Mouse (Mus musculus) heart, adult 2 months (tissue): ENCODE measurements at regions not wholly inside any gene's neighbourhood (a gene's known extent, or its start where the extent isn't known, plus 50 kb on each side); places are given as distances from the start of the nearest gene placed in this dataset.

Source experiments
- CTCF ChIP-seq: fragments of 200-600 bp; IDR thresholded peaks from 2 replicates; pipeline ENCODE4 v1.8.1; 2022; ENCODE audit warnings: antibody characterized with exemption, mild to moderate bottlenecking, moderate library complexity
- EP300 ChIP-seq: fragments of 200-500 bp; IDR thresholded peaks from 2 replicates; pipeline ENCODE4 v1.6.1; 2011; ENCODE audit warnings: low read depth, low read length, control low read depth; ENCODE audit not compliant: insufficient read depth
- POLR2A ChIP-seq: fragments of 200-500 bp; IDR thresholded peaks from 2 replicates; pipeline ENCODE4 v1.6.1; 2011; ENCODE audit warnings: mild to moderate bottlenecking, low read depth, low read length, control low read depth; ENCODE audit not compliant: insufficient read depth

DNA sequence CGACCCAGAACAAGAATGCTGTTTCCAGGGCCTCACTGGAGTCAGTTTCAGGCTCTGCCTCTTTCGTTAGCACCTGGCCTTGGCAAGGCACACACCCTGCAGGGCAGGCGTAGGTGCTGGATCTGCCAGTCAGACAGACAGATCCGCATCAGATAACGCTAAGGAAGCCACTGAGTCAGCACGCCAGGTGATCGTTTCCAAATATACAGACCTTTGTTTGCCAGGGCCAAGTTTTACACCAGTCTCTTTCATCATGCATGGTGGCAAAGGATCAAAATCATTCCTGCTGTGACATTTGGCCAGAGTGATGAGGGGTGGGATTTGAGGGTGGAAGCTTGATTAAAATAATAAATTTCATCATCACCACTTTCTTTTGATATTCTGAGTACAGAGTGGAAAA, 411.0 kb downstream of the Ofcc1 start:
- TF ChIP-seq EP300, result no peak
- TF ChIP-seq POLR2A, result no peak
- TF ChIP-seq CTCF, result no peak
